Mouse (Mus musculus) hindbrain, embryonic 16.5 days (tissue): ENCODE results near the gene Dip2a. TPM values are rescaled to one million over a fixed set of nuclear protein-coding genes. Genes with fewer than 3 reads are reported as not detected.

Experiments
- ATAC-seq: fragments of 200-750 bp; cut with Nextera tagmentation; 2 replicates; pipeline ENCODE4 v1.8.0; 2017; ENCODE audit warnings: moderate TSS enrichment, moderate library complexity
- H3K27ac ChIP-seq: fragments of 300-500 bp; sonication (generic); 2 replicates; pipeline ENCODE4 v1.5.1; 2014; ENCODE audit warnings: low read depth, mild to moderate bottlenecking, control low read depth, low read length, moderate library complexity
- H3K27me3 ChIP-seq: fragments of 300-500 bp; sonication (generic); replicated peaks from 2 replicates; pipeline ENCODE4 v1.6.1; 2014; ENCODE audit warnings: low read length; ENCODE audit not compliant: control insufficient read depth, insufficient read depth
- H3K36me3 ChIP-seq: fragments of 300-500 bp; sonication (generic); 2 replicates; pipeline ENCODE4 v1.6.1; 2014; ENCODE audit warnings: mild to moderate bottlenecking, low read length, moderate library complexity, mixed read lengths; ENCODE audit not compliant: control insufficient read depth, insufficient read depth
- H3K4me1 ChIP-seq: fragments of 300-500 bp; sonication (generic); 2 replicates; pipeline ENCODE4 v1.6.1; 2014; ENCODE audit warnings: low read depth, low read length; ENCODE audit not compliant: control insufficient read depth, insufficient read depth
- H3K4me2 ChIP-seq: fragments of 300-500 bp; sonication (generic); 2 replicates; pipeline ENCODE4 v1.6.1; 2014; ENCODE audit warnings: mild to moderate bottlenecking, low read length, control low read depth, moderate library complexity
- H3K4me3 ChIP-seq: fragments of 300-500 bp; sonication (generic); 2 replicates; pipeline ENCODE4 v1.5.1; 2014; ENCODE audit warnings: mild to moderate bottlenecking, low read length, control low read depth, moderate library complexity
- H3K9ac ChIP-seq: fragments of 300-500 bp; sonication (generic); 2 replicates; pipeline ENCODE4 v1.6.1; 2014; ENCODE audit warnings: low read depth, mild to moderate bottlenecking, control low read depth, low read length, moderate library complexity
- H3K9me3 ChIP-seq: fragments of 300-500 bp; sonication (generic); 2 replicates; pipeline ENCODE4 v1.6.1; 2014; ENCODE audit warnings: mild to moderate bottlenecking, low read length, moderate library complexity; ENCODE audit not compliant: control insufficient read depth
- WGBS: fragments of 180-500 bp; shearing (Covaris S2); extraction: QIAGEN DNeasy Blood & Tissue Kit; methylation state at CpG from one replicate; pipeline ENCODE4 v1.1.7; 2014; 5-methylcytosine and 5-hydroxymethylcytosine counted together
- polyA plus RNA-seq: library from polyadenylated mRNA; unstranded; fragments of >200 nt; fragmentation: Nextera tagmentation; extraction: Ambion mirVana; gene quantifications from 2 replicates; pipeline ENCODE4 v1.2.1, GENCODE M21; 2015

Dip2a gene
- 18.0 and 20.1 TPM in 2 replicates for polyA plus RNA-seq

- Histone ChIP-seq H3K36me3 (no peaks in the 10 kb centered on the region), H3K9me3 (no peaks in the 10 kb centered on the region), H3K27ac (peak within 1 kb of the TSS; percentile 87), H3K27me3 (no peaks in the 10 kb centered on the region), H3K4me2 (peak within 1 kb of the TSS; percentile 96), H3K4me3 (peak within 1 kb of the TSS; percentile 97), H3K9ac (peak within 1 kb of the TSS; percentile 97), H3K4me1 (peaks cover 25% of the 10 kb centered on the region)
- ATAC-seq: peak; percentile 96
- under 1% methylated on average over 70 of the region's 94 CpGs for WGBS
Observed at GRCm38 (mm10) chr10:76344711-76345539, at the start of gene Dip2a. Dip2a (minus strand) TSS chr10:76345291.

GRCm38 (mm10) chr10:76392596-76392995 is 47.5 kb upstream of the Dip2a start:
- Histone ChIP-seq H3K9ac (no peak overlapping the region), H3K36me3 (peaks cover 12% of the 10 kb centered on the region), H3K4me3 (no peak overlapping the region), H3K27ac (no peak overlapping the region), H3K27me3 (no peaks in the 10 kb centered on the region), H3K4me1 (no peaks in the 10 kb centered on the region), H3K4me2 (no peak overlapping the region), H3K9me3 (no peaks in the 10 kb centered on the region)
- 93% methylated on average over 12 of the region's 12 CpGs for WGBS
- ATAC-seq: no peak

- H3K4me2 ChIP-seq: no peak overlapping the region
- H3K27ac ChIP-seq: no peak overlapping the region
- no peak for ATAC-seq
- 86% methylated on average over 9 of the region's 9 CpGs for WGBS
- no peaks in the 10 kb centered on the region for H3K27me3 ChIP-seq
- H3K9me3 ChIP-seq: no peaks in the 10 kb centered on the region
- no peak overlapping the region for H3K9ac ChIP-seq
- no peak overlapping the region for H3K4me3 ChIP-seq
- peaks cover 12% of the 10 kb centered on the region for H3K36me3 ChIP-seq
- H3K4me1 ChIP-seq: no peaks in the 10 kb centered on the region
Observed at GRCm38 (mm10) chr10:76391786-76392185, 46.7 kb upstream of the Dip2a start.

GRCm38 (mm10) chr10:76391166-76391565 is 46.1 kb upstream of the Dip2a start:
- no peaks in the 10 kb centered on the region for H3K4me1 ChIP-seq
- ATAC-seq: no peak
- no peak overlapping the region for H3K4me2 ChIP-seq
- H3K36me3 ChIP-seq: peaks cover 12% of the 10 kb centered on the region
- WGBS: 99% methylated on average over 9 of the region's 9 CpGs
- H3K27ac ChIP-seq: no peak overlapping the region
- H3K4me3 ChIP-seq: no peak overlapping the region
- no peak overlapping the region for H3K9ac ChIP-seq
- H3K9me3 ChIP-seq: no peaks in the 10 kb centered on the region
- no peaks in the 10 kb centered on the region for H3K27me3 ChIP-seq

- H3K9me3 ChIP-seq: no peaks in the 10 kb centered on the region
- H3K4me1 ChIP-seq: no peaks in the 10 kb centered on the region
- ATAC-seq: no peak
- H3K4me3 ChIP-seq: no peak overlapping the region
- no peaks in the 10 kb centered on the region for H3K27me3 ChIP-seq
- no peak overlapping the region for H3K27ac ChIP-seq
- WGBS: 95% methylated on average over 18 of the region's 18 CpGs
- no peak overlapping the region for H3K9ac ChIP-seq
- H3K4me2 ChIP-seq: no peak overlapping the region
- peaks cover 19% of the 10 kb centered on the region for H3K36me3 ChIP-seq
Observed at GRCm38 (mm10) chr10:76374981-76375380, 29.9 kb upstream of the Dip2a start.

GRCm38 (mm10) chr10:76371736-76372135 is 26.6 kb upstream of the Dip2a start:
- Histone ChIP-seq H3K9ac (no peak overlapping the region), H3K9me3 (no peaks in the 10 kb centered on the region), H3K4me2 (no peak overlapping the region), H3K27ac (no peak overlapping the region), H3K4me1 (no peaks in the 10 kb centered on the region), H3K27me3 (no peaks in the 10 kb centered on the region), H3K36me3 (peaks cover 17% of the 10 kb centered on the region), H3K4me3 (no peak overlapping the region)
- no peak for ATAC-seq
- 86% methylated on average over 3 of the region's 3 CpGs for WGBS

- ATAC-seq: no peak
- WGBS: 94% methylated on average over 13 of the region's 13 CpGs
- Histone ChIP-seq H3K36me3 (peaks cover 10% of the 10 kb centered on the region), H3K4me2 (no peak overlapping the region), H3K27me3 (no peaks in the 10 kb centered on the region), H3K9me3 (no peaks in the 10 kb centered on the region), H3K27ac (no peak overlapping the region), H3K4me1 (no peaks in the 10 kb centered on the region), H3K4me3 (no peak overlapping the region), H3K9ac (no peak overlapping the region)
Observed at GRCm38 (mm10) chr10:76368766-76369165, 23.7 kb upstream of the Dip2a start.

- Histone ChIP-seq H3K27ac (no peak overlapping the region), H3K9ac (no peak overlapping the region), H3K4me3 (no peak overlapping the region), H3K36me3 (no peaks in the 10 kb centered on the region), H3K4me1 (no peaks in the 10 kb centered on the region), H3K4me2 (no peak overlapping the region), H3K27me3 (no peaks in the 10 kb centered on the region), H3K9me3 (no peaks in the 10 kb centered on the region)
- no peak; the same call in 1 of the 2 replicates for ATAC-seq
- WGBS: 37% methylated on average over 3 of the region's 3 CpGs
Observed at GRCm38 (mm10) chr10:76363233-76363632, 18.1 kb upstream of the Dip2a start.

GRCm38 (mm10) chr10:76358468-76358867 is 13.4 kb upstream of the Dip2a start:
- no peak overlapping the region for H3K4me2 ChIP-seq
- H3K9ac ChIP-seq: no peak overlapping the region
- peaks cover 2% of the 10 kb centered on the region; the same call in 1 of the 2 replicates for H3K36me3 ChIP-seq
- 80% methylated on average over 5 of the region's 5 CpGs for WGBS
- ATAC-seq: no peak
- H3K9me3 ChIP-seq: no peaks in the 10 kb centered on the region
- H3K27ac ChIP-seq: no peak overlapping the region
- no peaks in the 10 kb centered on the region for H3K4me1 ChIP-seq
- no peaks in the 10 kb centered on the region for H3K27me3 ChIP-seq
- no peak overlapping the region for H3K4me3 ChIP-seq
